ENCODE assay signal across 8 mouse cellular contexts in the genomic region with DNA sequence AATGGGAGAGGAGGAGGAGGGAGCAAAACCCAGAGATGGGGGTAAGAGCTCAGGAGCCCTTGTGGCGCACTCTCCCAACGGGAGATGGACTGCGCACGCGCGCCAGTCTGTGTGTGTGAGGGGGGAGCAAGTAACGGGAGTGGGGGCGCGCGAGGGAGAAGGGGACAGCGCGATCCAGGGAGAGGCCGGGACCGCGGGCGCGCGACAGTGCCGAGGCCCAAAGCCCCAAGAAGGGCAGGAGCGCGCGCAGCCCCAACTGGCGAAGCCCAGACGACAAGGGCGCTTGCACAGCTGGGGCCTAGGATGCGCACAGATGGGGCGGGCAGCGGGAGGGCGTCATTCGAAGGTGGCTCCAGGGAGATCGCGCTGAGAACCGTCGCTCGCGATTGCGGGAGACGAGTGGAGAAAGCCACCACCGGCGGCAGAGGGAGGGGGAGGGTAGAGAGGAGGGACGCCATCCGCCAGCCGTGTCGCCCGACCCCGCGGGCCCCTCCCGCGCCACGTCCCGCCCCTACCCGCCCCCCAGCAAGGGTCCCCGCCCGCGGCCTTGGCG. TPM values are rescaled to one million over a fixed set of nuclear protein-coding genes. Genes with fewer than 3 reads are reported as not detected.
DNase-seq lines count a peak whose midpoint lies in the region; ATAC-seq and TF ChIP-seq lines count a peak whose summit lies in the region.

No protein-coding gene starts in this region.

- peak overlapping the region; percentile 53 for H3K9ac ChIP-seq in embryonic facial prominence, embryonic 15.5 days
- peak overlapping the region; percentile 80 for H3K9ac ChIP-seq in limb, embryonic 14.5 days (ENCODE audit: low read depth, low read length, severe bottlenecking)
- peak overlapping the region; percentile 74 for H3K9ac ChIP-seq in midbrain, embryonic 16.5 days (ENCODE audit: low read depth, low read length)

- DNase-seq in B cell, adult 2 months: peak; percentile 60 to 71
- peak; percentile 81 to 84 for DNase-seq in heart, adult 9 months (ENCODE audit: low spot score in 2 of 2)
- DNase-seq in kidney, adult 9 months: peak; percentile 79
- DNase-seq in limb, embryonic 14.5 days (ENCODE audit: low spot score): peak; percentile 74
- DNase-seq in spleen, adult 2 months (ENCODE audit: low read depth in 1 of 2, low spot score in 2 of 2): peak; percentile 46 to 62

- peak overlapping the region; percentile 46 for H3K4me2 ChIP-seq in embryonic facial prominence, embryonic 15.5 days (replicated peaks)
- H3K4me2 ChIP-seq in limb, embryonic 14.5 days (replicated peaks; ENCODE audit: low read depth, low read length, severe bottlenecking): peak overlapping the region; percentile 53
- peak overlapping the region; percentile 59 for H3K4me2 ChIP-seq in midbrain, embryonic 16.5 days (ENCODE audit: low read length)

- peak overlapping the region; percentile 91 for H3K27ac ChIP-seq in bone marrow macrophage, adult 2 months (ENCODE audit: insufficient read depth, low read depth, low read length)
- peak overlapping the region; percentile 93 for H3K27ac ChIP-seq in embryonic facial prominence, embryonic 15.5 days (replicated peaks)
- H3K27ac ChIP-seq in limb, embryonic 14.5 days (replicated peaks; ENCODE audit: low read depth, low read length): peak overlapping the region; percentile 91
- peak overlapping the region; percentile 96 for H3K27ac ChIP-seq in midbrain, embryonic 16.5 days (ENCODE audit: low read length)
- H3K27ac ChIP-seq in spleen, adult 2 months (ENCODE audit: insufficient read depth, low read length): peak overlapping the region; percentile 97

- no peak for TF ChIP-seq POLR2A in bone marrow macrophage, adult 2 months (IDR thresholded peaks at IDR 0.05; ENCODE audit: borderline replicate concordance, low read depth, low read length)
- TF ChIP-seq POLR2A in limb, embryonic 14.5 days (IDR thresholded peaks at IDR 0.05; ENCODE audit: borderline replicate concordance, extremely low read depth, insufficient read depth, insufficient read length): no peak
- TF ChIP-seq POLR2A in spleen, adult 2 months (IDR thresholded peaks at IDR 0.05; ENCODE audit: low read depth, low read length): no peak

- H3K27me3 ChIP-seq in embryonic facial prominence, embryonic 15.5 days: no peaks in the 10 kb centered on the region
- H3K27me3 ChIP-seq in limb, embryonic 14.5 days (ENCODE audit: control insufficient read depth, insufficient read depth, low read length): no peaks in the 10 kb centered on the region
- H3K27me3 ChIP-seq in midbrain, embryonic 16.5 days (ENCODE audit: control insufficient read depth, insufficient read depth, low read depth, low read length): no peaks in the 10 kb centered on the region
- H3K27me3 ChIP-seq in spleen, adult 2 months (ENCODE audit: control insufficient read depth, insufficient read depth, low read length): no peaks in the 10 kb centered on the region

- TF ChIP-seq CTCF in bone marrow macrophage, adult 2 months (IDR thresholded peaks at IDR 0.05; ENCODE audit: low read depth, low read length): no peak
- TF ChIP-seq CTCF in spleen, adult 2 months (IDR thresholded peaks at IDR 0.05; ENCODE audit: extremely low read depth, insufficient read depth, insufficient read length, insufficient replicate concordance): no peak

- peaks cover 7% of the 10 kb centered on the region for H3K4me1 ChIP-seq in bone marrow macrophage, adult 2 months (ENCODE audit: control insufficient read depth, insufficient read depth, low read length)
- H3K4me1 ChIP-seq in embryonic facial prominence, embryonic 15.5 days: no peaks in the 10 kb centered on the region; the same call in 1 of the 2 replicates
- H3K4me1 ChIP-seq in limb, embryonic 14.5 days (ENCODE audit: control insufficient read depth, insufficient read depth, low read length): no peaks in the 10 kb centered on the region
- H3K4me1 ChIP-seq in midbrain, embryonic 16.5 days (ENCODE audit: control insufficient read depth, insufficient read depth, low read length): peaks cover 29% of the 10 kb centered on the region
- no peaks in the 10 kb centered on the region; the same call in 1 of the 2 replicates for H3K4me1 ChIP-seq in spleen, adult 2 months (ENCODE audit: control insufficient read depth, insufficient read depth, insufficient read length)

- H3K4me3 ChIP-seq in bone marrow macrophage, adult 2 months (ENCODE audit: insufficient read depth, low read length): peak overlapping the region; percentile 96
- peak overlapping the region; percentile 58 for H3K4me3 ChIP-seq in embryonic facial prominence, embryonic 15.5 days (replicated peaks)
- peak overlapping the region; percentile 57 for H3K4me3 ChIP-seq in limb, embryonic 14.5 days (replicated peaks; ENCODE audit: low read length)
- H3K4me3 ChIP-seq in midbrain, embryonic 16.5 days (ENCODE audit: low read depth, low read length): peak overlapping the region; percentile 61
- H3K4me3 ChIP-seq in spleen, adult 2 months (ENCODE audit: extremely low read depth, insufficient read depth, insufficient read length): peak overlapping the region; percentile 95

- 8% methylated on average over 28 of the region's 56 CpGs for WGBS in embryonic facial prominence, embryonic 15.5 days
- 12% methylated on average over 5 of the region's 56 CpGs for WGBS in limb, embryonic 14.5 days
- WGBS in midbrain, embryonic 16.5 days: 18% methylated on average over 33 of the region's 56 CpGs
- WGBS in spleen, adult 2 months: 26% methylated on average over 37 of the region's 56 CpGs

- H3K9me3 ChIP-seq in embryonic facial prominence, embryonic 15.5 days (replicated peaks): no peaks in the 10 kb centered on the region
- H3K9me3 ChIP-seq in limb, embryonic 14.5 days (ENCODE audit: control insufficient read depth, low read length): no peaks in the 10 kb centered on the region
- no peaks in the 10 kb centered on the region for H3K9me3 ChIP-seq in midbrain, embryonic 16.5 days (replicated peaks; ENCODE audit: control insufficient read depth, low read length, poor library complexity, severe bottlenecking)

- no peaks in the 10 kb centered on the region for H3K36me3 ChIP-seq in embryonic facial prominence, embryonic 15.5 days
- no peaks in the 10 kb centered on the region for H3K36me3 ChIP-seq in limb, embryonic 14.5 days (ENCODE audit: control insufficient read depth, insufficient read depth, low read length)
- no peaks in the 10 kb centered on the region for H3K36me3 ChIP-seq in midbrain, embryonic 16.5 days (ENCODE audit: control insufficient read depth, insufficient read depth, low read length)
- no peaks in the 10 kb centered on the region for H3K36me3 ChIP-seq in spleen, adult 2 months (ENCODE audit: control insufficient read depth, insufficient read depth, low read length)

- peak; percentile 83 for ATAC-seq in embryonic facial prominence, embryonic 15.5 days (ENCODE audit: insufficient number of reproducible peaks, low FRiP score, low TSS enrichment, low read depth)
- ATAC-seq in limb, embryonic 14.5 days (ENCODE audit: low FRiP score, low read depth): peak; percentile 73
- ATAC-seq in midbrain, embryonic 16.5 days: peak; percentile 83

RNA-seq across cellular contexts. Expression of gene Opn1mw, which starts 42.2 kb away (rescaled TPM):
- polyA plus RNA-seq in bone marrow macrophage, adult 2 months (2012; ENCODE audit: insufficient read depth, insufficient read length, missing spikeins): not detected in 2 replicates
- not detected in 2 replicates for polyA plus RNA-seq in embryonic facial prominence, embryonic 15.5 days (2015; fragmentation: Nextera tagmentation; extraction: Ambion mirVana)
- polyA plus RNA-seq in limb, embryonic 14.5 days (2012; rRNA removed): not detected in 2 replicates
- not detected in 2 replicates for polyA plus RNA-seq in limb, embryonic 14.5 days (2014; fragmentation: Nextera tagmentation; extraction: Ambion mirVana)
- not detected in 2 replicates for polyA plus RNA-seq in midbrain, embryonic 16.5 days (2015; fragmentation: Nextera tagmentation; extraction: Ambion mirVana)
- not detected in 2 replicates for polyA plus RNA-seq in spleen, adult 2 months (2012; rRNA removed)

RNA-seq across cellular contexts. Expression of gene Mecp2, which starts 50.1 kb away (rescaled TPM):
- polyA plus RNA-seq in bone marrow macrophage, adult 2 months (2012; ENCODE audit: insufficient read depth, insufficient read length, missing spikeins): 26.2 and 27.3 TPM in 2 replicates
- 11.9 and 12.1 TPM in 2 replicates for polyA plus RNA-seq in embryonic facial prominence, embryonic 15.5 days (2015; fragmentation: Nextera tagmentation; extraction: Ambion mirVana)
- 12.3 and 13.0 TPM in 2 replicates for polyA plus RNA-seq in limb, embryonic 14.5 days (2012; rRNA removed)
- 9.0 and 11.1 TPM in 2 replicates for polyA plus RNA-seq in limb, embryonic 14.5 days (2014; fragmentation: Nextera tagmentation; extraction: Ambion mirVana)
- 11.7 and 14.0 TPM in 2 replicates for polyA plus RNA-seq in midbrain, embryonic 16.5 days (2015; fragmentation: Nextera tagmentation; extraction: Ambion mirVana)
- 5.5 and 6.1 TPM in 2 replicates for polyA plus RNA-seq in spleen, adult 2 months (2012; rRNA removed)

Comparison
In these comparisons a context has a peak if more than half of its experiments do, and no peak if none do; other contexts are left out.
1. Peak in every context shown above with its lines: DNase-seq, ATAC-seq, H3K4me3 ChIP-seq and H3K27ac ChIP-seq.